In genomic region chr16:91645420-91645819, GRCm38 (mm10) we compare ENCODE assay signal across 1 mouse cellular context.
TF ChIP-seq lines count a peak whose summit lies in the region.

No protein-coding gene starts in this region.

TF ChIP-seq in CH12.LX, 34 proteins besides CTCF, POLR2A, EP300 and RAD21:
- TF ChIP-seq MYC (IDR thresholded peaks at IDR 0.05; ENCODE audit: low read depth, low read length), result peak; percentile 59; the same call in 1 of the 2 replicates
